Mouse (Mus musculus): ENCODE measurements around the gene Hinfp. TPM values are rescaled to one million over a fixed set of nuclear protein-coding genes. Genes with fewer than 3 reads are reported as not detected.

The Hinfp gene
- total RNA-seq, 2 experiments from 2014 or later, result 11.0 to 11.4 TPM

- intact Hi-C loops (cut with DNase I), result no loop called here
- DNase-seq, result peak; percentile 93 to 94
Observed at GRCm38 (mm10) chr9:44268027-44268360, 37.5 kb downstream of the Hinfp start.

- intact Hi-C loops (cut with DNase I), result loop anchor here (2.0 kb wide), 1 partner anchor 29 kb away; no protein-coding TSS in a partner anchor
- peak; percentile 22 to 49 for DNase-seq
Observed at GRCm38 (mm10) chr9:44267319-44268026, 38.0 kb downstream of the Hinfp start.

DNA sequence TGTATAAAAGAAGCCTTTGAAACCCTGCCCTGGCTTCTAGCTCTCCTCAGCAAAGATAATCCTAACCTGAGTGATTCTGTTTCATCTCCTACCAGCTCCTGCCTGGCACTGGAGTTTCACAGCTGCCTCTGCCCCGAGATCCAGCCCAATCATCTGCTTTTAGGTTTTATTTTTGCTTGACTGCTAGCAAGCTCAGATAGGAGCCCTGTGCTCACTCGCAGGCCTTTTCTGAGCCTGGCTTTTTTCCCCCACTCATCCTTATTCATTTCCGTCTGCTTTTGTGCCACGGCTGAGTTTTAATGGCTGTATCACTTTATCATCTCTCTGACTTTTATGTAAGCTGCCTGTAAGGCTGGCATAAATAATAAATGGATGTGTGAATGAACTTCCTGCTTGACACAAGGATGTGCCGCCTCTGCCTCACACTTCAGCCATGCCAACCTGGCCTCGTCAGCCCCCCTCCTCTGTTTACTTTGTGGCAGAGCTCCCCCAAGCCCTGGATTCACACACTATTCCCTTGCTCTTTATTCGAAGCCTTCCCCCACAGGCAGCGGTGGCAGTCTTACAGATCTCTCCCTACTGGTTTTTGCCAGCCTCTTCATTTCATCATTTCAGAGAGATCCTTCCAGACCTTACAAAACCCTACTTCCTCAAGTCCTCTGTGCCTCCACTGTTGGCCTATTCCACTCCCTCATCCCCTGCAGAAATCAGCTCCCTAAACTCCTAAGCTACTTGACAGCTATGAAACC lies 38.8 kb downstream of the Hinfp start:
- DNase-seq, result no peak
- intact Hi-C loops (cut with DNase I), result loop anchor here (2.0 kb wide), 1 partner anchor 28 kb away; no protein-coding TSS in a partner anchor

GRCm38 (mm10) chr9:44261388-44261787 lies 44.1 kb downstream of the Hinfp start:
- no peak for DNase-seq
- intact Hi-C loops (cut with DNase I), result no loop called here

DNA sequence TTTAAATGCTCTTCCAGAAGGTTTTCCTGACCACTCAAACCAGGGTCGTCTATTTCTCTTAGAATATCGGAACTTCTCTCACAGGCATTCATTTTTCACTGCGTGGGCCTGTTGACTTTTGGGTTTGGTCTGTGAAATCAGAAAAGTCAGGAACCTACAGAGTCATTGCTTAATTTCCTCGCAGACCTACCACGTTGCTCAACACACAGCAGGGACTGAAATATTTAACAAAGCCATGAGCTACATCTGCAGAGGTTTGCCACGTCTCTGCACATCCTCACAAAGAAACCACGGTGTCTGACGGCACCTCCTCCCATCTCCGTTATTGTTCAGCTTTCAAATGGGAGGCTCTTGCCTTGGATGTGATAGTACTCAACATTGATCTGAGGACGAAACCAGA lies 46.5 kb downstream of the Hinfp start:
- DNase-seq, result no peak
- intact Hi-C loops (cut with DNase I), result no loop called here

DNA sequence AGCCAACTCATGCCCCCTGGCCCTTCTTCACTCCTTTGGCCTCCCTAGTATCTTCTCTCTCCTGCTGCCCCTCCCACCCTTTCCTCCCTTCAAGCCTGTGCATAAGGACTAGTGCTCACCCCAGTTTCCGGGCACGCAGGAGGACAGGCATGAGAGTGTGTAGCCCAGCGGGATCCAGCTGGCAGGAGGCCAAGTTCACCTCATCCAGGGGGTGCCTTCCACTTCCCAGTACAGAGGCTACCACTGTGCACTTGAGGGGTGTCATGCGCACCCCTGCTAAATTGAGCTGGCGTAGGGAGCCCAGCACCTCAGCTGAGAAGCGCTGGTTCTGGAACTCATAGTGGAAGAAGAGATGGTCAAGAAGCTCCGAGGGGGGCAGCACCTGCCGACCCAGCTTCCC lies 49.3 kb downstream of the Hinfp start:
- intact Hi-C loops (cut with DNase I), result no loop called here
- DNase-seq, result no peak

GRCm38 (mm10) chr9:44255136-44255521 lies 50.3 kb downstream of the Hinfp start:
- intact Hi-C loops (cut with DNase I), result no loop called here
- no peak for DNase-seq

DNA sequence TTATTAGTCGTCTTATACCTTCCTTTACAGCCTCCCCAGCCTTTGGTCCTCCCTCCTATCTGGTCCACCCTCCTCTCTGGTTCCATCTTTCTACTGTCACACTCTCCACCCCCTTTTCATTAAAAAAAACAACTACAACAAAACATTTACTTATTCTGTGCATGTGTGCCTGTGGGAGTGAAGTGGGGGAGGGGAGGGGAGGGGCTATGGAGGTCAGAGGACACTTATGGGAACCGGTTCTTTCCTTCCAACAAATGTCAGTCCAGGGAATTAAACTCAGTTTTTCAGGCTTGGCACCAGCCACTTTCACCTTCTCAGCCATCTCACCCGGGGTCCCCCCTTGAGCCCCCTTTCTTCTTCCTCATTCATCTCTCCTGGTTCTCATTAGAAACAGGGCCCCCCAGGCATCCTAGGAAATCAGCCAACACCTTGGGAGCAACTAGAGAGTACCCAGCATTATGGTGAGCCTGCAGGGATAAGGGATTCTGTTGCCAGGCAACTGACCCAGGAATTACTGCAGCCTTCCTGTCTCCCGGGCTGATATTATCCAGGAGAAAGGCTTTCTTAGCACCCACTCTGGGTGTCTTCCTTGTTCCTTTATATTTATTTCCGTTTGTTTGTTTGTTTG lies 50.8 kb downstream of the Hinfp start:
- DNase-seq, result no peak
- intact Hi-C loops (cut with DNase I), result no loop called here

DNA sequence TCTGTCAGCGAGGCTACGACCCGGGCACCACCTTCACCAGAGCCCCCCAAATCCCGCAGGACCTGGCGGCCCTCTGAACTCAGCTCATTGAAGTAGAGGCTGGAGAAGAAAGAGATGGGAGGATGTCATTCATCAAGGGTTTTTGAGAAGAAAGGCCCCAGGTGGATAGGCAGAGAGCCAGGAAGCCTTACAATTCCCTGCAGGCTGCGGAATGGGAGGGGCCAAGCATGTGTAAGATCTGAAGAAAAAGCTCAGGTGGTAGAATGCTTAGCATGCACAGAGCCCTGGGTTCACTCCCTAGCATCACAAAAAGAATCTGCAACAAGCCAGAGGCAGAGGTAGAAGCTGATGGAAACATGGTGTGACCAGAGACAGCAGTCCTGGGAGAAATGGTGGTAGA lies 52.0 kb downstream of the Hinfp start:
- intact Hi-C loops (cut with DNase I), result no loop called here
- DNase-seq, result no peak

GRCm38 (mm10) chr9:44251314-44251713 lies 54.2 kb downstream of the Hinfp start, which contains the start of gene Pdzd3:
Gene Pdzd3 (minus strand): TSS chr9:44251471.
- no peak for DNase-seq
- intact Hi-C loops (cut with DNase I), result no loop called here

DNA sequence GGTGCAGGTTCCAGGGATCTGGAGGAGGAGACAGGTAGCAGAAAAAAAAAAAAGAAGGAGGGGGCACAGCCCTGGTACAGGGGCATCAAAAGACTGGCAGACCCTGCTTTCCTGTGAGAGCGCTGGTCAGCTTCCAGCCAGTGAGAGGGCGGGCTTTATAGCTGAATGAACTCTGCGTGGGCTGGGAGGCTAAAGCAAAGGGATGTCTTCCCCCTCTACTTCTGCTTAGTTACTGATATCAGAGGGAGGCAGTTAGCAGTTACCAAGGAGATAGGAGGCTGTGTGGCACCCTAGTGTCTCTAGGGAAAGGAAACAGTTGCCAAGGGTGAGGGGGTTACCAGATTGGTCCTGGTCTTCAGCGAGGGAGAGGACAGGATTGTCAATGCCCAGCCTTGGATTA lies 55.0 kb downstream of the Hinfp start:
- no peak for DNase-seq
- intact Hi-C loops (cut with DNase I), result no loop called here

- DNase-seq, result peak; percentile 70 to 76
- intact Hi-C loops (cut with DNase I), result loop anchor here (5.0 kb wide), 1 partner anchor 93 kb away; the partner anchor contains the start of gene Hmbs
Observed at GRCm38 (mm10) chr9:44249181-44250146, 56.0 kb downstream of the Hinfp start.

GRCm38 (mm10) chr9:44247907-44248306 lies 57.6 kb downstream of the Hinfp start:
- intact Hi-C loops (cut with DNase I), result loop anchor here (5.0 kb wide), 1 partner anchor 94 kb away; the partner anchor contains the start of gene Hmbs
- DNase-seq, result no peak

DNA sequence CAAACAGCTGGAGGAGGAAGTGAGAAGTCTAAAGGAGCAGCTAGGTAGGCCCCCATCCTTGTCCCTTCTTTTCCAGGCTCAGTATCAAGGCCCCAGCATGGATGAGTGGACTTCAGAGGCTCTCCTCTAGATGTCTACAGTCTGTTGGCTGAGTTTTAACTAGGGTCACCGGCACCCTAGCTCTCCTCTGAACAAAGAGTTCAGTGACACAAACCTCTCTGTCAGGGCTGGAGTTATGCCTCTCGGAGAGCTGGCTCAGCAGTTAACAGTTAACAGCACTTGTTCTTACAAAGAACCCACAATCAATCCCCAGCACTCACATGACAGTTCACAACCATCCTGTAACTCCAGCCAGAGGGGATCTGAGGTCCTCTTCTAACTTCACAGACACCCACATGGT lies 61.9 kb downstream of the Hinfp start:
- no peak for DNase-seq
- intact Hi-C loops (cut with DNase I), result no loop called here

Small RNAs within 50 kb of the gene (microRNA-seq; reads per million reads assigned to microRNA genes)
- gene Gm44335, result 0 reads per million in 2 experiments

Other genes with a start within 250 kb of the Hinfp start
- 100 to 1,000 TPM; 149 to 157 TPM for gene Usp2, start 238.7 kb downstream of the Hinfp start, total RNA-seq (2021)
- gene Mfrp, start 203.9 kb downstream of the Hinfp start, total RNA-seq (2021), result not detected
- gene C1qtnf5, start 198.4 kb downstream of the Hinfp start, total RNA-seq (2021), result 10 to 100 TPM; 15.2 to 19.5 TPM
- under 1 TPM in 1 of 2 experiments, not detected in 1; 0.12 TPM for gene Gm49380, start 192.2 kb downstream of the Hinfp start, total RNA-seq (2021)
- 10 to 100 TPM; 10.1 to 11.3 TPM for gene Rnf26, start 192.2 kb downstream of the Hinfp start, total RNA-seq (2021)
- 10 to 100 TPM; 81.2 to 82.3 TPM for gene Mcam, start 171.2 kb downstream of the Hinfp start, total RNA-seq (2021)
- 10 to 100 TPM; 26.4 to 31.2 TPM for gene Cbl, start 71.6 kb downstream of the Hinfp start, total RNA-seq (2021)
- 1 to 10 TPM in 1 of 2 experiments, not detected in 1; 1.1 TPM for gene Ccdc153, start 65.0 kb downstream of the Hinfp start, total RNA-seq (2021)
- gene Pdzd3, start 54.2 kb downstream of the Hinfp start, total RNA-seq (2021), result 1 to 10 TPM; 2.0 to 2.8 TPM
- gene Nlrx1, start 37.1 kb downstream of the Hinfp start, total RNA-seq (2021), result 10 to 100 TPM; 17.3 TPM
- gene Abcg4, start 17.1 kb downstream of the Hinfp start, total RNA-seq (2021), result under 1 TPM; 0.72 to 0.73 TPM
- gene C2cd2l, start 14.6 kb upstream of the Hinfp start, total RNA-seq (2021), result 10 to 100 TPM; 15.8 to 16.6 TPM
- gene Dpagt1, start 20.3 kb upstream of the Hinfp start, total RNA-seq (2021), result 10 to 100 TPM; 18.8 to 21.0 TPM
- gene H2afx, start 29.0 kb upstream of the Hinfp start, total RNA-seq (2021), result 10 to 100 TPM; 21.6 to 35.0 TPM
- gene Hmbs, start 38.6 kb upstream of the Hinfp start, total RNA-seq (2021), result 10 to 100 TPM; 44.4 to 46.8 TPM
- gene Vps11, start 56.0 kb upstream of the Hinfp start, total RNA-seq (2021), result 10 to 100 TPM; 17.8 to 19.5 TPM
- gene Hyou1, start 73.8 kb upstream of the Hinfp start, total RNA-seq (2021), result 10 to 100 TPM; 38.9 to 52.1 TPM
- gene Slc37a4, start 91.2 kb upstream of the Hinfp start, total RNA-seq (2021), result 10 to 100 TPM; 29.6 to 31.0 TPM
- 100 to 1,000 TPM; 728 to 854 TPM for gene Rps25, start 101.5 kb upstream of the Hinfp start, total RNA-seq (2021)
- 10 to 100 TPM; 32.1 to 35.8 TPM for gene Trappc4, start 101.9 kb upstream of the Hinfp start, total RNA-seq (2021)
- gene Ccdc84, start 112.9 kb upstream of the Hinfp start, total RNA-seq (2021), result 10 to 100 TPM; 11.4 to 11.9 TPM
- gene Foxr1, start 135.5 kb upstream of the Hinfp start, total RNA-seq (2021), result not detected
- gene Upk2, start 149.3 kb upstream of the Hinfp start, total RNA-seq (2021), result not detected
- gene Bcl9l, start 177.2 kb upstream of the Hinfp start, total RNA-seq (2021), result 10 to 100 TPM; 57.9 to 64.9 TPM